10 mouse cellular contexts compared by ENCODE assay signal in the genomic region with DNA sequence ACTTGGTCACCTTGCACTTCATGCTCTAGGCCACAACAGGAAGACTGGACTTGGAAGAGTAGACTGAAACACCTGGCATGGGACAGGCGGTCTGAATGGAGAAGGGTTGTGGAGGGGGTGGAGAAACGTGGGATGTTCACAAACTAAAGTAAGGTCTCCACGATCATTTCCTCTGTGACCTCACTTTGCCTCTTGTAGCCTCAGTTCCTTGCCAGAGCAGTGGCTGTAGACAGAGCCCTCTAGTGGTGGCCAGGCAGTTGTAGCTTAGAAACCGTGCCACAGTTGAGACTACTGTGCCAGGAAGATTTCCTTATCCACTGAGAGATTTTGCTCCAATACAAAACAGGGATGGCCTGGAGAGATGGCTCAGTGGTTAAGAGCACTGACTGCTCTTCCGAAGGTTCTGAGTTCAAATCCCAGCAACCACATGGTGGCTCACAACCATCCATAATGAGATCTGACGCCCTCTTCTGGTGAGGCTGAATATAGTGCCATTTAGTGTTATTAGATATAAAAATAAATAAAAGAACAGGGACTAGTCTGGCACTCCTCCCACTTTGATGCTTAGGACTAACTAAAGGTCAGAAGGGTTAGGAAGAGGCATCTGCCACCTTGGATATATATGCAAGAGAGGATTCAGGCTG. TPM values are rescaled to one million over a fixed set of nuclear protein-coding genes. Genes with fewer than 3 reads are reported as not detected.
DNase-seq lines count a peak whose midpoint lies in the region; ATAC-seq and TF ChIP-seq lines count a peak whose summit lies in the region.
"Had no signal": no experiment of that assay in that cellular context is flagged by ENCODE, and none has a peak within 500 bp of the region (broad histone marks: within the 10 kb centered on the region; RNA-seq: fewer than 3 reads in every experiment).

No protein-coding gene starts in this region.

- intact Hi-C loops in gastrocnemius, adult 2 months (cut with DNase I) = loop anchor here (5.0 kb wide), 1 partner anchor 69 kb away; no protein-coding TSS in a partner anchor

- peak; percentile 75 for TF ChIP-seq CTCF in gastrocnemius, adult 2 months (IDR thresholded peaks at IDR 0.05)
- peak; percentile 76 for TF ChIP-seq CTCF in lung, embryonic 14.5 days (IDR thresholded peaks at IDR 0.05; ENCODE audit: low read depth)

- H3K27ac ChIP-seq in heart, embryonic 12.5 days (ENCODE audit: poor library complexity, severe bottlenecking) = no peak overlapping the region
- H3K27ac ChIP-seq in gastrocnemius, adult 2 months = peak overlapping the region; percentile 96
- no peak overlapping the region for H3K27ac ChIP-seq in lung, embryonic 14.5 days (ENCODE audit: low read depth)
- H3K27ac ChIP-seq: midbrain, embryonic 12.5 days had no signal

- peaks cover 7% of the 10 kb centered on the region for H3K36me3 ChIP-seq in heart, embryonic 12.5 days
- H3K36me3 ChIP-seq in lung, embryonic 14.5 days (ENCODE audit: insufficient read depth) = 0 out of 2 replicates have a peak, but pooled peaks cover 4% of the 10 kb centered on the region
- no peaks in the 10 kb centered on the region for H3K36me3 ChIP-seq in splenic B cell, adult 2 months (ENCODE audit: control insufficient read depth, insufficient read depth, low read length, poor library complexity, severe bottlenecking)

- no peak overlapping the region for H3K9ac ChIP-seq in heart, embryonic 12.5 days
- no peak overlapping the region for H3K9ac ChIP-seq in lung, embryonic 14.5 days
- H3K9ac ChIP-seq: embryonic facial prominence, embryonic 15.5 days had no signal

- H3K4me1 ChIP-seq in heart, embryonic 12.5 days (replicated peaks) = peaks cover 35% of the 10 kb centered on the region
- peaks cover 12% of the 10 kb centered on the region; the same call in 1 of the 2 replicates for H3K4me1 ChIP-seq in lung, embryonic 14.5 days (ENCODE audit: insufficient read depth)

- DNase-seq in heart, adult 18-20 months = peak; percentile 61 to 62
- DNase-seq in CD4-positive, CD25-positive, alpha-beta regulatory T cell, adult 2 months (ENCODE audit: low read depth, low spot score) = peak; percentile 90
- DNase-seq in c-Kit-negative CD71-positive TER-119-positive erythroid progenitor cells, embryonic 14.5 days (ENCODE audit: low read depth, low spot score) = peak; percentile 12
- DNase-seq in gastrocnemius, adult 2 months = peak; percentile 66
- DNase-seq in lung, embryonic 14.5 days = peak; percentile 78
- peak; percentile 76 for DNase-seq in splenic B cell, adult 2 months (ENCODE audit: low read depth, low spot score)
- no peak for DNase-seq in right cerebral cortex, postnatal 4 days

- no peak overlapping the region for H3K4me2 ChIP-seq in heart, embryonic 12.5 days
- H3K4me2 ChIP-seq in lung, embryonic 14.5 days = no peak overlapping the region
- H3K4me2 ChIP-seq: embryonic facial prominence, embryonic 15.5 days; midbrain, embryonic 12.5 days had no signal

- ATAC-seq in heart, embryonic 12.5 days (ENCODE audit: insufficient number of reproducible peaks, low FRiP score) = no peak
- ATAC-seq in lung, embryonic 14.5 days (ENCODE audit: insufficient read depth) = no peak

- H3K4me3 ChIP-seq in heart, embryonic 12.5 days = no peak overlapping the region
- H3K4me3 ChIP-seq in gastrocnemius, adult 2 months = peak overlapping the region; percentile 91; the same call in 1 of the 2 replicates
- H3K4me3 ChIP-seq in lung, embryonic 14.5 days (ENCODE audit: low read depth, low read length) = no peak overlapping the region
- H3K4me3 ChIP-seq: embryonic facial prominence, embryonic 15.5 days had no signal

- WGBS in heart, embryonic 12.5 days = 53% methylated on average over 6 of the region's 6 CpGs
- 39% methylated on average over 6 of the region's 6 CpGs for WGBS in lung, embryonic 14.5 days

- H3K27me3 ChIP-seq in heart, embryonic 12.5 days (replicated peaks) = peaks cover 28% of the 10 kb centered on the region
- H3K27me3 ChIP-seq in lung, embryonic 14.5 days (ENCODE audit: insufficient read depth, low read length) = peaks cover 19% of the 10 kb centered on the region
- H3K27me3 ChIP-seq in splenic B cell, adult 2 months (ENCODE audit: control insufficient read depth, insufficient read depth, low read length, poor library complexity, severe bottlenecking) = no peaks in the 10 kb centered on the region

- no peaks in the 10 kb centered on the region for H3K9me3 ChIP-seq in heart, embryonic 12.5 days (replicated peaks)
- no peaks in the 10 kb centered on the region for H3K9me3 ChIP-seq in lung, embryonic 14.5 days (ENCODE audit: low read depth, low read length)
- H3K9me3 ChIP-seq: embryonic facial prominence, embryonic 15.5 days; midbrain, embryonic 12.5 days had no signal

RNA-seq across cellular contexts. Expression of a gene that starts 7.6 kb away (rescaled TPM):
- under 1 TPM; 0.45 to 0.49 TPM for total RNA-seq in heart, adult 18-20 months (2021)
- 1.9 and 2.1 TPM in 2 replicates for polyA plus RNA-seq in heart, embryonic 12.5 days (2016; fragmentation: Nextera tagmentation; extraction: Ambion mirVana)
- not detected for total RNA-seq in gastrocnemius, adult 2 months (2021)
- 1.3 TPM in 2 replicates for polyA plus RNA-seq in lung, embryonic 14.5 days (2014; fragmentation: Nextera tagmentation; extraction: Ambion mirVana)

RNA-seq across cellular contexts. Expression of a gene that starts 20.0 kb away (rescaled TPM):
- 1 to 10 TPM in 1 of 2 experiments, under 1 TPM in 1; 0.25 to 1.0 TPM for total RNA-seq in heart, adult 18-20 months (2021)
- polyA plus RNA-seq in heart, embryonic 12.5 days (2016; fragmentation: Nextera tagmentation; extraction: Ambion mirVana) = 0.37 TPM in 1 of 2 replicates, not detected in the other
- 1 to 10 TPM in 1 of 2 experiments, under 1 TPM in 1; 0.75 to 2.1 TPM for total RNA-seq in gastrocnemius, adult 2 months (2021)
- 0.47 and 0.60 TPM in 2 replicates for polyA plus RNA-seq in lung, embryonic 14.5 days (2014; fragmentation: Nextera tagmentation; extraction: Ambion mirVana)

RNA-seq across cellular contexts. Expression of a gene that starts 25.6 kb away (rescaled TPM):
- under 1 TPM in 1 of 2 experiments, not detected in 1; 0.33 TPM for total RNA-seq in heart, adult 18-20 months (2021)
- polyA plus RNA-seq in heart, embryonic 12.5 days (2016; fragmentation: Nextera tagmentation; extraction: Ambion mirVana) = 0.14 and 0.24 TPM in 2 replicates
- total RNA-seq in gastrocnemius, adult 2 months (2021) = not detected
- 2.1 and 3.0 TPM in 2 replicates for polyA plus RNA-seq in lung, embryonic 14.5 days (2014; fragmentation: Nextera tagmentation; extraction: Ambion mirVana)
- polyA plus RNA-seq: midbrain, embryonic 12.5 days had no signal

RNA-seq across cellular contexts. Expression of a gene that starts 40.9 kb away (rescaled TPM):
- total RNA-seq in heart, adult 18-20 months (2021) = 10 to 100 TPM; 82.1 to 89.0 TPM
- polyA plus RNA-seq in heart, embryonic 12.5 days (2016; fragmentation: Nextera tagmentation; extraction: Ambion mirVana) = 138 and 140 TPM in 2 replicates
- 10 to 100 TPM; 75.7 to 81.5 TPM for total RNA-seq in gastrocnemius, adult 2 months (2021)
- polyA plus RNA-seq in lung, embryonic 14.5 days (2014; fragmentation: Nextera tagmentation; extraction: Ambion mirVana) = 152 TPM in 2 replicates

RNA-seq across cellular contexts. Expression of a gene that starts 41.1 kb away (rescaled TPM):
- total RNA-seq in heart, adult 18-20 months (2021) = 1 to 10 TPM; 2.7 to 3.1 TPM
- polyA plus RNA-seq in heart, embryonic 12.5 days (2016; fragmentation: Nextera tagmentation; extraction: Ambion mirVana) = 10.3 and 11.0 TPM in 2 replicates
- total RNA-seq in gastrocnemius, adult 2 months (2021) = 1 to 10 TPM in 1 of 2 experiments, under 1 TPM in 1; 0.92 to 2.0 TPM
- polyA plus RNA-seq in lung, embryonic 14.5 days (2014; fragmentation: Nextera tagmentation; extraction: Ambion mirVana) = 17.1 and 18.2 TPM in 2 replicates
